Mouse (Mus musculus): ENCODE measurements around the gene Tbl1x.

Gene Tbl1x

DNA sequence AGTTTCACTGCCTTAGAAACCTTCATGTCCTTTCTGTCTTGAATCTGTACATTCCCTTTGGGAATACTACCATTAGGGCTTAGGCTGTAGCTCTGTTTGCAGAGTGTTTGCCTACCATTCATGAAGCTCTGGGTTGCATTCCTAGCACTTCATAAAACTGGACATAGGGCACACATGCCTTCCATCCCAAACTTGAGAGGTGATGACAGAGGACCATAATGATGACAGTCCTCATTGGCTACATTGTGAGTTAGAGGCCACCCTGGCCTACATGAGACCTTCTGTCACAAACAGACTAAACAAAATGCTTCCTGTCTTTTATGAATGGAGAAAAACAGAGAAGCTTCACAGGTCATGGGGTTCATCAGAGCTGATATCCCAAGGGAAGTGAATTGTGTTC, 33.2 kb downstream of the Tbl1x start:
- DNase-seq (ENCODE audit: low spot score in 2 of 2) = no peak

DNA sequence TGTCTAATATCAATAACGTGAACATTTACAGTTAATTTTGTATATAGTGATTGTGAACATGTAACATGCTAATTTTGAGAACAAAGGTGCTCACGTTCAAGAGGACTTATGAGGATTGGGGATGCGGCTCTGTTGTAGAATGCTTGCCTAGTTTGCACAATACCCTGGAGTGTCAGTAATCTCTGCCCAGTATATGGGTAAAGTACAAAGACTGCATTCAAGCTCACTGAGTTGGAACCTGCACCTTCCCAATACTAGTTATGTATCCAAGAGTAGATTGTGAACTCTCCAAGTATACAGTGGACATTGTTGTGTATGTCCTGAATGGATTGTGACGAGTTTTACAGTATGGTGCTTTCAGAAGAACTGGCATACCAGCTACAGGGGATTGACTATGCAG, 33.7 kb downstream of the Tbl1x start:
- DNase-seq (ENCODE audit: low spot score in 2 of 2) = no peak

DNA sequence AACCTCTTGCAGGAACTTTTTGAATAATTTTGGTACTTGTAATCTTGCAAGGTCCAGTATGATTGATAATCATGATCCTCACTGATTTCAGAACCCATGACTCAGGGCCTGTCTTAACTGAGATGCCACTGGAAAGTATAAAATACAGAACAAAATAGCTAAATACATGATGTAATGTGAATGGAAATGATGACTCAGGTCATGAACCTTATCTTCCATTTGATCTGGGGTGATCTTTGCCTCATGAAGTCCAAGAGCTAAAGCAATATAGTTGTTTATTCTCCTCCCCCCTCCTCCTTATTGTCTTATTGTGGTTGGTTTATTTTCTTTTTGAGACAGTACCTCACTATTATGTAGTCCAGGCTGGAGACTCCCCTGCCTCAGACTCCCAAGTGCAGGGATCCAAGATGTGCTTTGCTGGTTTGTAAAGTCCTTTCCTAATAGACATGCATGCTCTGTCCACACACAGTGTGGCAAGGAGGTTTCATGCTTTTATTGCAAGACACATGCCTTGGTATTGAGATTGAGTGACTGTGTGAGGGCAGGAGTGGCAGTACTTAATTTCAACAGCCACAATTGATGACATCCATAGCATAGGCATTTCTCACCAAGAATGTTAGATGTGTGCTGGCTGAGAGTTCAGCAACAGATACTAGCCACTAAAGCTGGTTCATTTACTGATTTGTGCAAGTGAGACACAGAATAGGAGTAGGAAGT, 34.7 kb downstream of the Tbl1x start:
- DNase-seq (ENCODE audit: low spot score in 2 of 2) = no peak

DNA sequence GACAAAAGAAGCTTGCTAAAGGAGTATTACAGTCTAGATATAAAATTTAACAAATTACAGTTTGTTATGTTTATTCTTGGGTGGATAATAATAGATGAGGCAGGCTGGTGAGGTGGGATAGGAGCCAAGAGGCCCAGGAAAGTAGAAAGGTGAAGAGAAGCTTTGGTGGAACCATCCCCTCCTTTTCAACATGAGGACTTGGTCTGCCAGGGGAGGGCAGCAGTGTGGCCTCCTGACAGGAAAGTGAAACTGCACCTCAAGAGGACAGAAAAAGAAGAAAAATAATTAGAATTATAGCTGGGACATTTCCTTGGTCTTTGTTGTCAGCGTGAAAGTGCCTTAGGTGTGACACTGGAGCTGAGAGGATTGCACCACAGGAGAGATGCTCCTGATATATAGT, 35.6 kb downstream of the Tbl1x start:
- DNase-seq (ENCODE audit: low spot score in 2 of 2) = no peak

DNA sequence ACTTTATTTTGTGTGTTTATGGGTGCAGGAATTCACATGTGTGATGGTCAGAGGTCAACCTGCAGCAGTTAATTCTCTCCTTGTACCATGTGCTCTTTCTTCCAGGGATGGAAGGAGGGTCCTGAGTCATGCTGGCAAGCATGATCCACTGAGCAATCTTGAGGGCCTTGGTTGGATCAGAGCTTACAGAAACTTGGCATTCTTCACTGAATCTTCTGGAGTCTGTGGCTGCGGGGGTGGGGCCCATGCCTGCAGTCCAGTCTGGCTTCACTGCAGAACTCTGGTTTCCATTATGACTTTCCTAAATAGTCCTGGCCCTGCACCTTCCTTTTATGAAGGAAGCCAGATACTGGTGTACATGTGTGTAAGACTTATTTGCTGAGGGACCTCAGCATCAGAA, 38.1 kb downstream of the Tbl1x start:
- DNase-seq (ENCODE audit: low spot score in 2 of 2) = no peak

DNA sequence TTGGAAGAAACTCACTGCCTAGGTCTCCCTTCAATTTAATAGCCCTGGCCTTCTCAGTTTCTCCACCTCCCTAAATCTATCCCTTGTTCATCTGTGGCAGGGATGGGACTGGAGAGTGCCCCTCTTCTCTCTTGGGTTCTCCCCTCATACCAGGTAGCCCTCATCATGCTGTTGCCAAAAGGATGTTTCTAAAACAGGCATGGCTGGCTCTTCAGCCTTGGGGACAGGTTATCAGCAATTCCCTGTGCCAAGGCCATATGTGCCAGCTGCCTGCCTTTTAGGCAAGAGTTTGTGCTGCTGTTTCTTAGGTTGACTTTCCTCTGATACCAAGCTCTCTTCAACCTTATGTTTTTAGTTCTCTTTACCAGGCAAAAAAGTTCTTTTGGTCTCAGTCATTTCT, 39.6 kb downstream of the Tbl1x start:
- DNase-seq (ENCODE audit: low spot score in 2 of 2) = no peak

DNA sequence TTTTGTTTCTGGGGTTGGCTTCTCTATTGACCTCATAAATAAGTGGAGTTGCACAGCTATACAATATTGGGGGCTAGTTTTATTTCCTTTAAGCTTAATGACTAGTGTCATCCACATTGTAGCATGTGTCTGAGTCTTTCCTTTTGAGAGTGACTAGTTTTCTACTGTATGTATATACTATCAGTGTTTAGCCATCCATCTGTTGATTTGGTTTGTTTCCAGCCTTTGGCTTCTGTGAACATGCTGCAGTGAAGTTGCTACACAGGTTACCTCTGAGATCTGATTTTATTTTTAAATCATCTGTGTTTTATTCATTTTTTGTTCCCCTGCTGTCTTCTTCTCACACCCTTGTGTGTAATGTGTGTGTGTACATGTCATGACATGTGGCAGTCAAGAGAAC, 40.5 kb downstream of the Tbl1x start:
- DNase-seq (ENCODE audit: low spot score in 2 of 2) = no peak

DNA sequence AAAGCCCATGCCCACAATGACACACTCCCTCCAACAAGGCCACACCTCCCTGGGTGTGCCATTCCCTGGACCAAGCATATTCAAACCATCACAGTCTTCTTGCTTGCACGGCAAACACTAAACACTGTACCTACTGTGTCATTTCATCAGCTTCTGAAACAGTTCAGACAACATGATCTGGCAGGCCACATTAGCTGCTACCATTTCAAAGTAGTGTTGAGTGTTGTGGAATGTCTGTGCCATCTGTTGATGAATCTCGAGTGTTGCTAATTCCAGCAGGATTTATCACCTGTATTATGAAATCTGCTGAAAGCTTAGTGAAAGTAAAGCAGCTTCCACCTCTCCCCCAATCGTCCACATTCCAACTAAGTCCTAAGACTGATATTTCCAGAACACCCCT, 41.3 kb downstream of the Tbl1x start:
- DNase-seq (ENCODE audit: low spot score in 2 of 2) = no peak

DNA sequence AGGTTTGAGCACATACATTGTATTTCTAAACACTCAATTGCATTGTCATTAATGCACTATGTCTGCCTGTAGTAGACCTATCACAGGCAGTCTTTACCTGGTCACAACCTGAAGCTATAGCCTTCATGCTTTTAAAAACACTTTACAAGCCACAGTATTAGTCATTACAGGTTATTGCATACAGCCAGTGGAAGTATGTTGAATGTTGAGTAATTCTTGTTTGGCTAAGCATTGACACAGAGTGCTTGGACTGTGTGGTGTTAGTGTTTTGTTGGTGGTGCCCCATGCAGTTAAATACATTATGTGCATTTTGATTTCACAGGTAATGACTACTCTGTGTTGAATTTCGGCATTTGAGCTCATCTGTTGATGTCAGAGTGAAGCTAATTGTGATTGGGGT, 45.2 kb downstream of the Tbl1x start:
- no peak for DNase-seq (ENCODE audit: low spot score in 2 of 2)

DNA sequence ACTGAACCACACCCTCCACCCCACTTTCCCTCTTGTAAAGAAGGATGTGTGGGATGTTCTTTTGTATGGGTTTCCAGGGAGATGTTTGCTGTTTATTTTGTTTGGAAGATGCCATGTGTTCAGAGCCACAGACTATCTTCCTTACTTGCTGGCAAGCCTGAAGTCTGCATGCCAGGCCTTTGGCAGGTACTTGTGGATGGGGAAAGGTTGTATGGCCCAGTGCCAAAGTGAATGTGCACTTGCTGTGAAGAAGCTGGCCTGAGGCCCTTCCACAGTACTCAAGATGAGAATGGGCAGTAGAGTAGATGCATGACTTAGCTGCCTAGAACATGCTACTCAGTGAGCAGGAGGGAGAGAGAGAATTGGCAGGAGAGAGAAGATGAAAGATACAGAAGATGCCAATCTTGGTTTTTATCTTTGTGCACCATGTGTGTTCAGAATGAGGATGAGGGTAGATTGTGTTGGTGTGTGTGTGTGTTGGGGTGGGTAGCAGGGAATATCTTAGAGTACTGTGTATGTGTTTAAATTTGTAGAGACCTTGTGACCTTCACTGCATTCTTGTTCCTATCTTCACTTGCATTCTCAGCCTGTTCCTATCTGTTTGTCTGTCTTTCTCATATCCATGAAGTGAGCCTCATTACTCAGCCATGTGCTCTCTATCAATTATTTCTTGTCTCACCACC, 48.5 kb downstream of the Tbl1x start:
- DNase-seq (ENCODE audit: low spot score in 2 of 2) = no peak

DNA sequence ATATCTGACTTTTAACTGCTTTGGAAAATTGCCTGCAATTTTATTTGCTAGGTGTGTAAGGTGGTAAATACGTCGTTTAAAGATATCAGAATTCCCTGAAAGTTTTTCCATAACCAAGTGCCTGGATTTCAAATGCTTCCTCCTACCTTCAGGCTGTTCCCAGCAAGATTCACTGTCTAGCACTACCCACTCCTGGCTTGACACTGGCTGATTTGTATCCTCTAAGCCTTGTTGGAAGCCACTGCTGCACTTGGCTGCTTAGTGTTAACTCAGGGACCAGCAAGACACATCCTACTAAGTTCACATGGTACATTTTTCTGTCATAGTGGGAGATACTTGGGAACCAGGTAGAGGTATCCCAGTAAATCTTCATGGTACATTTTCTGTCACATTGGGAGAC, 52.8 kb downstream of the Tbl1x start:
- no peak for DNase-seq (ENCODE audit: low spot score in 2 of 2)

DNA sequence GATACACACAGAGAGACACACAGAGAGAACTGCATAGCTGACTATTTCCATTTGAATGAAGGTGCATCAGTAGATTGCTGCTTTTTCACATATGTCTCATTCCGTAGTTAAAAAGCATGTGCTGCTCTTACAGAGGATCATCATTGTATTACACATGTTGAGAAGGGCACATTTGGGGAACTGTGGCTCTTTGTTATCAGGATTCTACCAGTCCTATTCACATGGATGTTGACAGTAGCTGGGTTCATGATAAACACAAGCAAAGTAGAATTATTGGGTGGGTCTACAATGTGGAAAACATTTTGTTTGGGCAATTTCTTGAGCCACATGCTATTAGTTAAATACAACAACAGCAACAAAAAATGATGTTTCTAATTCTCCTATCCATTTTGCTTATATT, 55.9 kb downstream of the Tbl1x start:
- no peak for DNase-seq (ENCODE audit: low spot score in 2 of 2)

DNA sequence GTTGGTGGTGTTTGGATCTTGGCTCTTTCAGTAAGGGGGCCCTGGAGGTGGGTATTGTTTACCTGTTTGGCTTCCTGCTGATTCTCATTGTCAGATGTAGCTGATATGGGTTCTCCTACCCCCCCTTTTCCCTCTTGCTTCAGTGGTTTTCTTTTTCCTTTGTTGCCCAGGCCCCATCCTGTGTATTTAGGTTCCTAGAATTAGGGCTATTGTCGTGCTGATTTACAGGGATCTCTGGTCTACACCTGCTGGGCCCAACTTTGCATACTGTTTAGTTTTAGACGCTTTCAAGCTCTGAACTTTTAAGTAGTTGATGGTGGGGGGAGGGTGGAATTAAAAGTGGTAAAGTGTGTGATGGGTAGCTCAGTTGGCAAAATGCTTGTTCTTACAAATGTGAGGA, 57.2 kb downstream of the Tbl1x start:
- DNase-seq (ENCODE audit: low spot score in 2 of 2) = no peak

DNA sequence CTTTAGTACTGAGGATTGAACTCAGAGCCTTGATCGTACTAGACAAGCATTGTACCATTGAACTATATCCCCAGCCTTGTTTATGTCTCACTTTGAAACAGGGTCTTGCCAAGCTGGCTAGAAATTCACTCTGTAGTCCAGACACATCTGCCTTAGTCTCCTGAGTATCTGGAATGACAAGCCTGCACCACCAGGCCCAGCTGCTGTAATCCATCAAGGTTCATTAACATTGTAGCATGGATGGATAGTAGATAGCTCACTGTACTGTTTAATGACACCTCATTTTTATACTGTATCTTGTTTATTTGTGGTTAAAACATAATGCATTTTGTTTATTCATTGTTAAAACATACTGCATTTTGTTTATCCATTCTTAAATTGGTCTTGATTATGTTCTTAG, 62.9 kb downstream of the Tbl1x start:
- DNase-seq (ENCODE audit: low spot score in 2 of 2) = no peak

DNA sequence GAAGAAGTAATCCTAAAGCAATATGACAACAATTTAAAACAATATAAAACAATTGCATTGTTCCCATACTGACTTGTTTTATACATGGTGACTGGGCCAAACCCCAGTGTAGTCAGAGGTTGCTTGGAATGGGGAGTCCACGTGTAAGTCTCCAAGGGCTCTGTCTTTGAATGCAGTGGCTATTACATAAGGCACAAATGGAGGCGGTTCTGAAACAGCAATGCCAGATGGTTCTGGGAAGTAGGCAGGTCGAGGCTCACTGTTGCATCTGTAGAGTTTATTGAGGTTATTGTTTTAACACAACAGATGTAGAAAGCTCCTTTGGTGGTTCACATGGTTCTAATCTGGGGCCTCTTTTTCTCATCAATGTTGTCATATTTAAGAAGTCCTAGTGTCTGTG, 66.3 kb downstream of the Tbl1x start:
- no peak for DNase-seq (ENCODE audit: low spot score in 2 of 2)

DNA sequence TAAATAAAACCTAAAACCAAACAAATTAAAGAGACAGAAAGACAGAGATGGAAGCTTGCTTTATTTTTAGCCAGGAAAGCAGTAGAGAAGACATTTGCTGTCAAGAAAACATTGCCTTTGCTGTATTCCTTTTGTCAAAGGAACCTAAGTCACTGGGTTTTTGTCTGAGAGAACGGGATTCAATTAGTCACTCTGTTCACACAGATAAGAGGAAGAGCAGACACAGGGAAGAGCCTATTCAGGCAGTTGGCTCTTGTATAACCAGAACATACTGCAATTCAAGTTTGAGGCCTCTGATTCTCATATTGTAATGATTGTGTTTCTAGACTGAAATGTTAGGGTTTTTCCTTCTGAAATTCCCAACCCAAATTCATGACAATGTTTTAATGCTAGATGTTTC, 67.4 kb downstream of the Tbl1x start:
- no peak for DNase-seq (ENCODE audit: low spot score in 2 of 2)

DNA sequence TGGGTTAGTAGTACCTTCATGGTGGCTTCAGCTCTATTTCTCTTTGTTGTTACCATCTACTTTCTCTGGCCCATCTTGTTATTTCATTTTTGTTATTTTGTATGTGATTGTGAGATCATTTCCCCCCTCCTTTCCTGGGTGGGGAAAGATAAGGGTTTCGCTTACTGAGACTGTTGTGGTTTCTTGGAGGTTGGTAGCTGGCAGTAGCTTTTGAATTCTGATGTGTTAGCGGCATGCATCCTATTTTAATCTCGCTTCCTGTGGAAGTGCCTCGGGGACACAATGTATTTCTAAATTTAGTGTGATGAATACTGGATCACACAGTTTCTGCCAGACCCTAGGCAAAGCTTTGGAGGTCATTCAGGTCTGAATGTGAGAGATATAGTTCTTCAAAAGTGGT, 69.2 kb downstream of the Tbl1x start:
- DNase-seq (ENCODE audit: low spot score in 2 of 2) = no peak

DNA sequence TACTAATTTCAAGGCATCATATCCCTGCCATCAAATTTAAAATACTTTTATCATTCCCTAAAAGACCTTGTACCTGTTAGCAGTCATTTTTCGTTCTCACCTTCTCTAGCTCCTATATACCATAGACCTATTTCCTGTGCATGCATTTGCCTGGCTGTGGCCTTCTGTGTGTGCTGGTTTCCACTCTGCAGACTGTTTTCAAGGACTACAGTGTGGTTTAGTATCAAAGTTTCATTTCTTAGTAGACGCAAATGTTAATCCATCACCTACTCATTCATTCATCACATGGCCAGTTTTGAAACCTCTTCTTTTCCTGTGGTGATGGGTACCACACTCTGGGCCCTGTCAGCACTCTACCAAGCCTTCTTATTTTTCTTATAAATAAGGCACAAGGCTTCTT, 75.2 kb downstream of the Tbl1x start:
- no peak for DNase-seq (ENCODE audit: low spot score in 2 of 2)

DNA sequence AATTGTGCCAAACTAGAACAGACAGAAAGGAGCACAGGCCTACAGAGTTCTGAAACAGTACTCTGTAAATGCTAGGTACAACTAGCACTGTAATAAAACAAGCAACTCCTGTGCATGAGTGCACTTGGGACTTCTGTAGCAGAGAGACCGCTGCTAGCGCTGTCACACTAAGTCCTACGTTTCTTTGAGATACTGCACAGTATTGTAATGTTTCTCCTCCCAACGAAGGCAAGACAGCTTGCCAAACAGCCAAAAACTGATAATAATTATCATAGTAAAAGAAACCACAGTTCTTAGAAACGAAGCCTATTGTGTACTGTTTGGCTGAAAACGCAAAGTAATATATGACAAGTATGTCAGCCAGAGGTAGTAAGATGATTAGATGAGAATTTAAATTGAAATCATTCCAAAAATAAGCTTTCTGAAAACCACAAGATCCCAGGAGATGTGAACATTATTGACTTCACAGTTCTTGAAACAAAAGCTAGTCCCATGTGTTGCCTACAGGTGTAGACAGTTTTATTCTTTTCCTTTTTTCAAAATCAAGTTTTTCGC, 83.9 kb downstream of the Tbl1x start:
- no peak for DNase-seq (ENCODE audit: low spot score in 2 of 2)

DNA sequence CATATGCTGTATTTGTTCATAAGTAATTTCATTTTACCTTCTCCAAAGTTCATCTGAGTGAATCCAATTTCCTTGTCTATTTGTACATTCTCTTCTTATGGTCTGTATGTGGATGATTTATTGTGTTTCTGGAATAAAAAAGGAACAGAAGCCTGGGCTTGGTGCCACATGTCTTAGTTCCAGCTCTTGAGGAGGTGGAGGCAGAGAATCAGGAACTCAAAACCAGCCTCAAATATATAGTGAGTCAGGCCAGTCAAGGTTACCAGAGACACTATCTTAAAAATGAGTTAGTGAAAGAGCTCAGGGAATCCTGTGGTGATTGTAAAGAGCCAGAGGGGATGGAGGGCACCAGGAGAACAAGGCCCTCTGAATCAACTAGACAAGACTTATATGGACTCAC, 86.9 kb downstream of the Tbl1x start:
- DNase-seq (ENCODE audit: low spot score in 2 of 2) = no peak

DNA sequence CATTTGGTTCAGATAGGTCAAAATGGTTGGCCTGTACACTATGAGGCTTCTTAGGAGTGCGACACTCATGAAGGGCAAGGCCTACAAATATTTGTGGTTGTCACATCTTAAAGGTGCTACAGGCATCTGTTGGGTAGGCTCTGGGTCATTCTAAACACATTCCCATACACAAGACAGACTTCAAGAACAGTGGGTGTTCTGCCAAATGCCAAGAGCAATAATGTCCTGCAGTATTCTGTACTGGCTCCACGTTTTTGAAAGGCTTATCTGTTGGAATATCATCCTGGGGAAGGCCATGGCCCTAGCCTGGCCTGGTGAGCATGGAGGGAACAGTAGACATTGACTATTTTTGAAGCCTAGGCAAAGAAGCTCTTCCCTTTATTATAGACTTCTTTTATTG, 87.9 kb downstream of the Tbl1x start:
- no peak for DNase-seq (ENCODE audit: low spot score in 2 of 2)

DNA sequence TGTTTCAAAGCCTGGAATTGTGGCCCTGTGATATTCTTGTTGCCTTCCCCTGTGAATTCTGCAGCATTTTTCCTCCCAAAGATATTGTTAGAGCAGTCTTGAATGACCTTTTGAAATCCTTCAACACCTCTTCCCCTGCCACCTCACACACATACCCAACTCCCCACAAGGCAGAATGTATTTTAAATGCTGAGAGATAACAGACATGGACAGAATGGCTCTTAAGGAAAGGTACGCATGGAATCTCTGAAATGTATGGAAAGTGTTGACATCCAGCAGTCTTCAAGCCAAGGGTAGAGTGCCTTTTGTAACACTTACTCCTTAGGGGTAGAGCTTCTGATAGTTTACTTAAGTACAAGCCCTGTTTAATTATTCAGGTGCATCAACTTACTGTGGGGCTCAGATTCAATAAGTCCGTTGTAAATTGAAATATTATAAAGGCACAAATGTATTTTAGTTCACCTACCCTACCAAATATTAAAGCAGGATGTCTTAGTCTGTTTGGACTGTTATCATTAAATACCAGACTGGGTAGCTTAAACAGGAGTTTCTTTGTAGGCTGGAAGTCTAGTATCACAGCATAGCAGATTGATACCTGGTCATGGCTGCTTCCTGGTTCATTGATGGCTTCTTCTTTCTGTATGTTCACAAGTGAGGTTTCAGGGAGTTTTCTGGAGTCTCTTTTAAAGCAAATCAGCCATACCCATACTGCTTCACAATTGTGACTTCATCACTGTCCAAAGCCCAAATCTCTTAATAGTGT, 92.9 kb downstream of the Tbl1x start:
- no peak for DNase-seq (ENCODE audit: low spot score in 2 of 2)

DNA sequence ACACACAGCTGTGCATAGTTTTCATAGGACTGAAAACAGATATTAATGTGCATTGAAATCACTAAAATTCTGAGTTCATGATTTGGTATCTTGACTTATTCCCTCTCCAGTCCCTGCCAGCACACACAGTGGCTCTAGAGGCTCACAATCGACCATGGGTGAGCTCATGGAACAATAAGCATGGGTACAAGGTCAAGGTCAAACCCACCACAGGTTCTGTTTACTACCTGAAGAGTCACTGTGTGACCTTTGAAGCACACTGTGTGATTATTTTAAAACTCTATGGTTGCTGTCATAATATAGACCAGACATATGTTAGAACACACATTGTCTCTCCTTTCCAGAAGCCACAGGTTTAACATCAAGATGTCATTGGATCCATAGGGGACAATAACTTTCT, 96.7 kb downstream of the Tbl1x start:
- no peak for DNase-seq (ENCODE audit: low spot score in 2 of 2)
